Mouse (Mus musculus) 3T3-L1 (cell line): ENCODE measurements around the gene Zcchc4.

Source experiments
- DNase-seq: peaks from one replicate; pipeline ENCODE4 v3.0.0-alpha.2; 2015; ENCODE audit warnings: low read depth, low spot score

Gene Zcchc4

DNA sequence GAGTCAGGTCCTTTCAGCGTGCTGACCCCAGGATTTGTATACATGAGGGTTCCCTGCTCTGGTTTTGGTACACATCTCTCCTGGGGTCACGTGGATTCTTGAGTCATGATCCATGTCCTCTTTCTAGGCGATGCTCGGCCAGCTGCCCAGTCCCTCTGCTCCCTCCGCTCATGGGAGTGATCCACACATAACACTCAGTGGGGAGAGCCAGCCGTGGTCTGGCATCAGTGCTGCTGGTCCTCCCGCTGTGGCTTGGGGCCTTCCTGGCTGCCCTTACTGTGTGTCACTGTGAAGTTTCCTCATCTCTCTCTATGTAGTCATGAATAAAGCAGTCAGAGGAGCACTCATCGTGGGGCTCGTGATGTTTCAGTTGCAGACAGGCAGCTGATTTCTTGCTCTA lies 18.9 kb downstream of the Zcchc4 start:
- peak; percentile 46 for DNase-seq

GRCm38 (mm10) chr5:52799274-52799985 lies 24.2 kb downstream of the Zcchc4 start:
- no peak for DNase-seq

- DNase-seq: no peak
Measured at GRCm38 (mm10) chr5:52805801-52806200, 30.6 kb downstream of the Zcchc4 start.

- no peak for DNase-seq
Measured at GRCm38 (mm10) chr5:52806349-52806748, 31.1 kb downstream of the Zcchc4 start.

GRCm38 (mm10) chr5:52807030-52807429 lies 31.8 kb downstream of the Zcchc4 start:
- DNase-seq: no peak

- no peak for DNase-seq
Measured at GRCm38 (mm10) chr5:52810446-52810845, 35.2 kb downstream of the Zcchc4 start.

DNA sequence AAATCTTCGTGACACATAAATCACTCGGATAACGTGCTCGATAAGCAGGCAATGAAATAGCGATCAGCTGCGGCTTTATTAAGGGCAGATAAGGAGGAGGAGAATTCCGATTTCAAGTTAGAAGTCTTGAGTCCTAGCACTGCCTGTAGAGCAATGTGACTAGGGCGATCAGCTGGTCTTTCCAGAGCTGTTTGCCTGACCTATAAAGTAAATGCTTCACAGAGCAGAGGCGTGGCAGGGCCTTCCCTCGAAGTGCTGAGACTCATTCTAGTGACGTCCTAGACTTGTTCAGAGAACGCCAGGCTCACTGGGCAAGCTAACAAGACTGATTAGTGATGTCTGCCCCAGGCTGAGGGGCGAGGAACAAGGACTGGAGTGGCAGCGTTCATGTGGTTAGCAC lies 35.8 kb downstream of the Zcchc4 start:
- no peak for DNase-seq

DNA sequence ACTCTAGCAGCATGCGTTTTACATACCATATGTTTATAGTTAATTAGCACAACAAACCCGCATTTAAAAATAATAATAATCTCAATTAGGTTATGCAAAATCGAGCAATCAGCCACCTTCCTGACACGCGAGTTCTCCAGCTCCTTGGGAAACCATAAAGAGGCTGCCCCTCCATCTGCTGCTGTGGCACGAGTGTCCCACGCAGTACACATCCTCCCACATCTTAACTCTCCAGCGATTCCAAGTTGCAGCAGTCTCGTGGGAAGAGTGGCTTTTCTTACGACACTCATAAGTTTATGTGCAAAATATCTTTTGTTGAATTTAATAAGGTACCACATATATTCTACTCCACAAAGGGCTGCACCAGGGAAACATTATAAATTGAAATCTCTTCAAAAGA lies 37.2 kb downstream of the Zcchc4 start:
- DNase-seq: no peak

- DNase-seq: no peak
Measured at GRCm38 (mm10) chr5:52813312-52813711, 38.1 kb downstream of the Zcchc4 start.

GRCm38 (mm10) chr5:52818676-52819075 lies 43.5 kb downstream of the Zcchc4 start:
- no peak for DNase-seq

DNA sequence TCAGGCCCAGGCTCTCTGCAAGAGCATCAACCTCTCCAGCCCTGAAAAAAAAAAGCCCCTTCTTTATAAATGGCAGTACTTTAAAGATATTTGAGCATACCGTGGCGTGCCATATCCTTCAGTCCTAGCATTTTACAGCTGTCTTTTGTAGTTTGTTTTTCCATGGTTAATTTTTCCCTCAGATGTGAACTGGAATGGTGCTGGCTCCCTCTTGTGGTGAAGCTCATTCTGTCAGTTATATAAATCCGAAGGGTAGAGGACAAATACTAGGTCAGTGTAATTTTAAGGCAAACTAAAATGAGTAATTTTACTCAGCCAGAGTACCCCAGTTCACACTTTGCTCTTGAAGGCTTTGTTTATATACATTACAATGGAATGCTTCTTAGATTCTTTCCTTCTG lies 46.5 kb downstream of the Zcchc4 start:
- peak; percentile 90 for DNase-seq

DNA sequence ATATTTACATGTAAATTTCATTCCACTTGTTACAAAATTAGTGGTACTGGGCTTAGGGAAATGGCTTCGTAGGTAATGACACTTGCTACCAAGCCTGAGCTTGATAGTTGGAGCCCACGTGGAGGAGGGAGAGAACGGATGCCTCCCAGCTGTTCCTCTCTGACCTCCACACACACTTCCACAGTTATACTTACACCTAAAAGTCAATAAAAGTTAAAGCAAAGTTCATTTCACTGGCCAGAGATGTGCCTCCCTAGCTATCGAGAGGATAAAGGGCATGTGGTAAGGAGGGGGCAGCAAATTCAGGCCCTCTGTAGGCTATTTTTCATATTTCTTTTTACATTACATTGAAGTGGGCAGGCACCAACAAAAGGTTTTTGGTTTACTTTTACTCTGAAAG lies 52.7 kb downstream of the Zcchc4 start:
- DNase-seq: no peak

DNA sequence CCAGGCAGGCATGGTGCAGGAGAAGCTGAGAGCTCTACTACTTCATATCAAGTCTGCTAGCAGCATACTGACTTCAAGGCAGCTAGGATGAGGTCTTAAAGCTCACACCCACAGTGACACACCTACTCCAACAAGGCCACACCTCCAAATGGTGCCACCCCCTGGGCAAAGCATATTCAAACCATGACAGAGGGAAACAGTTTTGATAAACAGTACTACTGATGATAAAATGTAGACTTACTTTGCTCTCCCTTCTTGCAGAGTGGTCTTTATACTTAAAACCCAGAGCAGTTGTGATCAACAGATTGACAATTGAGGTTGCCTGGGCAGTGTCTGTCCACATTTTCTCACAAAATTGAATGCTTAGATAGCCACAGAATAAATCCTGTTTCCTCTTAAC lies 57.8 kb downstream of the Zcchc4 start:
- DNase-seq: peak; percentile 81

DNA sequence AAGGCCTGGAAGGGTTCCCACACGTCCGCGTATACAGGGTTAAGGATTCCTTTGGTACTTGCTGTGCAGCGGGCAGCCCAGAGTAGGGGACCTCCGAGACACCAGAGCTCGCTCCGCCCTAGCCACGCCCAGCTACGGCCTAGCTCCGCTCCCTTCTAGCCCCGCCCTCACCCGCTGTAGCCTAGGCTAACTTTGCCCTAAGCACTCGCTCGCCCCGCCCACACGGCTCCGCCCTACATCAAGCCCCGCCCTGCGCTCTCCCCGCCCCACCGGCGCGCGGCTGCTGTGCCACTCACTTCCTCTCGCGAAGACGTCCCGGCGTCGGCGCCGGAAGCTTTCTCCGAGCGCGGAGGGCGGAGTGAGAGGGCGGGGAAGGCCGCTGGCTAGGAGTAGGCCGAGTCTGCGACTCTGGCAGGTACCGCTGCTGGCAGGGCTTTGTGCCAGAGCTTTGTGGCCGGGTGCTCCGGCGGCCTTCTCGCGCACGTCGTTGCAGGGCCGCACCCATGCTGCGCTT lies 58.6 kb downstream of the Zcchc4 start, which contains the start of gene Anapc4:
Gene Anapc4, plus strand, starts transcription at position 252 of the 514 bp plus-strand sequence.
- peak; percentile 99 for DNase-seq

GRCm38 (mm10) chr5:52834386-52834785 lies 59.2 kb downstream of the Zcchc4 start:
- peak; percentile 68 for DNase-seq

GRCm38 (mm10) chr5:52844319-52844718 lies 69.1 kb downstream of the Zcchc4 start:
- DNase-seq: no peak

- peak; percentile 29 for DNase-seq
Measured at GRCm38 (mm10) chr5:52855727-52856126, 80.5 kb downstream of the Zcchc4 start.

GRCm38 (mm10) chr5:52864446-52864845 lies 89.2 kb downstream of the Zcchc4 start:
- no peak for DNase-seq

GRCm38 (mm10) chr5:52865825-52866224 lies 90.6 kb downstream of the Zcchc4 start:
- DNase-seq: peak; percentile 78

DNA sequence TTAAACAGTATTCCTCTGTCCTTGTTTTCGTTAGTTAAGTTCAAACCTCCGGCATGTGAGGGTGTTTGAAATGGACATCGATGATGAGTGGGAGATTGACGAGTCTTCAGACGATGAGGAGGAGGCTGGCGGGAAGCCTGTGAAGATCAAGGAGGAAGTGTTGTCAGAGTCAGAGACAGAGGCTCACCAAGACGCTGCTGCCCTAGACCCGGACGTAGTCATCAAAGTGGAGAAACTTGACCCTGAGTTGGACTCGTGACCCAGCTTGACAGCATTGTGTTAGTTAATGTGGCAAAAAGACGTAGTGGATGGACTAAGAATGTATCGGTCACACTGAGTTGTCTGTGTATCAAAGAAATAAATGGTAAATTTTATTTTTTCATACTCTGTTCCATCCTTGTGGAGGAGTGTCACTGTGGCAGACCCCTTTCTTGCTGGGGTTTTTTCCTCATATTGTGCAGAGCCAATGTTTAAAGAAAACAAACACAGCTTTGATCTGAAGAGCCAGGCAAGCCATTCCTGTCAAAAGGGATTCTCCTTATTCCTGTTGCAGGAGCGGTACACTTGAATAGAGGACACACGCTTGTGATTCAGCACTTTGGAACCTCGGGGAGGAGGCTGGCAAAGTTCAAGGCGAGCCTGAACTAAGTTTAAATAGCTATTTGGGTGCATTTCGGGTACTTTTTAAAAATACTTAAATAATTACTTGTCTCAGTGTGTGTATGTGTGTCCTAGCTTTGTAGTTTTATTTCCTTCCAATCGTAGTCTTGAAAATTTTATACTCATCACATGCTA lies 91.3 kb downstream of the Zcchc4 start:
- peak; percentile 29 for DNase-seq

- no peak for DNase-seq
Measured at GRCm38 (mm10) chr5:52868918-52869703, 93.9 kb downstream of the Zcchc4 start.

DNA sequence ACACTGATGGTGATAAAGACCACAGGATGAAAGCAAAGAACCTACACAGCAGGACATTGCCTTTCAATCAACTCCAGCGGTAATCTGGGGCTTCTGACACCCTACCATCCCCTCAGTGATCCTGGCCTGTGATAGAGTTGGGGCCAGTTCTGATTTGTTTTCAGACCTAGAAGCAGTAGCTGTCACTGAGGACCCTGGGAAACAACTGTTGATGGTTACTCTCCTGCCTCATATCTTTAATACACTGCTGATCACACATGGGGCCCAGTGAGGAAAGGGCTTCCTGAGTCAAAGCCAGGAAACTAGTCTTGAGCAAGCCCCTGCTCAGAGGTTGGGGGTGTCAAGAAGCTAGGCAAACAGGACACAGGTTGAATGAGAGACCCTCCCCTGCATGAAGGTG lies 96.3 kb downstream of the Zcchc4 start:
- no peak for DNase-seq
